Mouse (Mus musculus) brain, embryonic 14.5 days (tissue): ENCODE measurements around the gene Mcm10.

Experiments used
- CTCF ChIP-seq: fragments of 200-500 bp; IDR thresholded peaks from 2 replicates; pipeline ENCODE4 v1.5.1; 2012; ENCODE audit warnings: inconsistent platforms, mild to moderate bottlenecking, moderate library complexity, borderline replicate concordance; ENCODE audit not compliant: insufficient read depth, insufficient read length; ENCODE audit errors: extremely low read depth
- POLR2A ChIP-seq: fragments of 200-500 bp; IDR thresholded peaks from 2 replicates; pipeline ENCODE4 v1.6.1; 2012; ENCODE audit warnings: mild to moderate bottlenecking, inconsistent platforms, borderline replicate concordance; ENCODE audit not compliant: poor library complexity, insufficient read depth, insufficient read length, severe bottlenecking; ENCODE audit errors: extremely low read depth

GRCm38 (mm10) chr2:4993584-4993983, 19.0 kb downstream of the Mcm10 start:
- TF ChIP-seq CTCF = no peak
- no peak for TF ChIP-seq POLR2A
